Mouse (Mus musculus): Measurements from ENCODE around the gene Afap1l2. TPM values are rescaled to one million over a fixed set of nuclear protein-coding genes. Genes with fewer than 3 reads are reported as not detected.

Afap1l2 gene
- total and polyA plus RNA-seq, 2 experiments from 2014 or later, result 12.3 to 20.8 TPM

DNA sequence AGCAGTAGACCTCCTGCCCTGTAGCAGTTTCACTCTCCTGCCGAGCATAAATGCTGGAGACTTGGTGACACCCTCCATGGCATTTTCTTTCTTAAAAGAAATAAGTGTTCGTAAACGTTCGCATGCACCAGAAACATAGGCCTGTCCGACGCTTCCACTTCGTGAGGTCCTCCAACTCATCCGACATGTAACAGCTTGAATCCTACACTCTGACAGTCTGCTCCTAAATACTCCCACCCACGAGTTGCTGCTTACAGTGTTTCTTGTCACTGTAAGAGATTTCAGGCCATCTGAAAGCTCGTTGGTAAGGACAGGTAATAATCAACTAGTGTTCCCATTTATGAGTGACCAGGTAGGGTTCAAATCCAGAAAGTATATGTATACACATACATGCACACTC, 120.1 kb downstream of the Afap1l2 start:
- Histone ChIP-seq H3K4me3 (ENCODE audit: low read length) (no peak overlapping the region), H3K4me2 (ENCODE audit: low read depth, low read length) (no peak overlapping the region), H3K9me3 (ENCODE audit: low read length) (no peaks in the 10 kb centered on the region), H3K9ac (replicated peaks; ENCODE audit: low read length) (no peak overlapping the region), H3K27ac (no peak overlapping the region), H3K27me3 (ENCODE audit: insufficient read depth, low read length) (no peaks in the 10 kb centered on the region), H3K4me1 (ENCODE audit: insufficient read depth, low read length) (no peaks in the 10 kb centered on the region), H3K36me3 (ENCODE audit: insufficient read depth, low read length) (no peaks in the 10 kb centered on the region)
- WGBS, result 84% methylated on average over 10 of the region's 10 CpGs
- ATAC-seq, result no peak
- DNase-seq (ENCODE audit: low spot score), result no peak
- TF ChIP-seq CTCF (IDR thresholded peaks at IDR 0.05; ENCODE audit: low read depth), result no peak

DNA sequence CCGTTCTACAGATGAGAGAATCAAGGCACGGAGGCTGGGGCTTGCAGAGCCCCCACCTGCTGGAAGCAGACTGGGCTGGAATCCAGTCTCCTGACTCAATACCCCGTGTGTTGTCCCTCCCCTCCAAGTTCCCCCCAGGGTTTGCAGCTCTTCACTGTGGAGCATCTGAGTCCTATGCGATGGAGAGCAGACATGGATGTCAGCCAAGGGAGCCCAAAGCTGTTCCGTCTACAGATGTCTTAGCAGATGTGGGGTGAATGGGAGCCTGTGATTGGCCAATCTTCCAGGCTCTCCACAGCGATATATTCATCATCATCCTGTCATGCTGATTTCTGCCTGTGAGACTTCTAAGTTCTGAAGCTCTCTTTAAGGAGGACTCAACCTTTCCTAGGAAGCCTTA, 130.7 kb downstream of the Afap1l2 start:
- DNase-seq (ENCODE audit: low spot score) (peak; percentile 39), ATAC-seq (peak; percentile 51; the same call in 1 of the 2 replicates)
- Histone ChIP-seq H3K27ac (no peak overlapping the region), H3K9me3 (ENCODE audit: low read length) (no peaks in the 10 kb centered on the region), H3K4me2 (ENCODE audit: low read depth, low read length) (no peak overlapping the region), H3K4me1 (ENCODE audit: insufficient read depth, low read length) (peaks cover 6% of the 10 kb centered on the region; the same call in 1 of the 2 replicates), H3K9ac (replicated peaks; ENCODE audit: low read length) (no peak overlapping the region), H3K4me3 (ENCODE audit: low read length) (no peak overlapping the region), H3K36me3 (ENCODE audit: insufficient read depth, low read length) (no peaks in the 10 kb centered on the region), H3K27me3 (ENCODE audit: insufficient read depth, low read length) (peaks cover 31% of the 10 kb centered on the region)
- TF ChIP-seq CTCF (IDR thresholded peaks at IDR 0.05; ENCODE audit: low read depth), result no peak
- WGBS, result 47% methylated on average over 6 of the region's 6 CpGs

DNA sequence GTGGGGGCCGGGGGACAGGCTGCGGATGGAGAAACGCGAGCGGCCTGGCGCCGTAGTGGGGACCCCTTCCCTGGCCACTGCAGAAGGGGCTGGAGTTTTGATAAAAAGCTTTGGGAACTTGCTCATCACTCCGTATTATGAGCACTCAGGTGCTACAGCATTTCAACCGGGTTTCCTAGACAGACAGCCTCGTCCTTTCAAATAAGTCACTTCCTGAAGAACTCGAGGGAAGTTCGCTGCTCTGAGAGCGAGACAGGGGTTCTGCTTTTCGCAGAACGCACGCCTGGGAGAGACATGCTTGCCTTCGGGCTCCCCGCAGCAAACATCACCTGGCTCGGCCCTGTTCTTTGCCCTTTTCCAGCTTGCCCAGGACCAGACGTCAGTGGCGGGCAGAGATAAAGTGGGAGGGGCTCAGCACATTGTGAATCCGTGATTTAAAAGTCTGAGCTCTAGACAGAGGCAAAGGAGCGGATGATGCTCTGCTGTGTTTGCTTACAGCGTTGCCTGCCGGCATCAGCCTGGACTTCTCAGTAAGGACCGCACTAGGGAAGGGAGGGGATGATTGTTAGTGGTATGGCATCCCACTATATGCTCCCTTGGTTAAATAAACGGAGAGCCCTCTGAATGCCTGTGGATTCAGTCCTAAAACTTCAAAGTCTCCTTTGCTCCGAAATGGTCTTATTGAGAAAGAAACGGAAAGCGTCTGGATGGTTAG, 133.3 kb downstream of the Afap1l2 start:
- Histone ChIP-seq H3K9ac (replicated peaks; ENCODE audit: low read length) (0 out of 2 replicates have a peak overlapping the region, but pooled peaks have one; percentile 21), H3K4me2 (ENCODE audit: low read depth, low read length) (peak overlapping the region; percentile 95), H3K27ac (no peak overlapping the region), H3K36me3 (ENCODE audit: insufficient read depth, low read length) (no peaks in the 10 kb centered on the region), H3K4me3 (ENCODE audit: low read length) (peak overlapping the region; percentile 51), H3K4me1 (ENCODE audit: insufficient read depth, low read length) (peaks cover 6% of the 10 kb centered on the region; the same call in 1 of the 2 replicates), H3K27me3 (ENCODE audit: insufficient read depth, low read length) (peaks cover 34% of the 10 kb centered on the region), H3K9me3 (ENCODE audit: low read length) (no peaks in the 10 kb centered on the region)
- no peak for TF ChIP-seq CTCF (IDR thresholded peaks at IDR 0.05; ENCODE audit: low read depth)
- 10% methylated on average over 30 of the region's 30 CpGs for WGBS
- ATAC-seq (no peak), DNase-seq (ENCODE audit: low spot score) (peak; percentile 6)

DNA sequence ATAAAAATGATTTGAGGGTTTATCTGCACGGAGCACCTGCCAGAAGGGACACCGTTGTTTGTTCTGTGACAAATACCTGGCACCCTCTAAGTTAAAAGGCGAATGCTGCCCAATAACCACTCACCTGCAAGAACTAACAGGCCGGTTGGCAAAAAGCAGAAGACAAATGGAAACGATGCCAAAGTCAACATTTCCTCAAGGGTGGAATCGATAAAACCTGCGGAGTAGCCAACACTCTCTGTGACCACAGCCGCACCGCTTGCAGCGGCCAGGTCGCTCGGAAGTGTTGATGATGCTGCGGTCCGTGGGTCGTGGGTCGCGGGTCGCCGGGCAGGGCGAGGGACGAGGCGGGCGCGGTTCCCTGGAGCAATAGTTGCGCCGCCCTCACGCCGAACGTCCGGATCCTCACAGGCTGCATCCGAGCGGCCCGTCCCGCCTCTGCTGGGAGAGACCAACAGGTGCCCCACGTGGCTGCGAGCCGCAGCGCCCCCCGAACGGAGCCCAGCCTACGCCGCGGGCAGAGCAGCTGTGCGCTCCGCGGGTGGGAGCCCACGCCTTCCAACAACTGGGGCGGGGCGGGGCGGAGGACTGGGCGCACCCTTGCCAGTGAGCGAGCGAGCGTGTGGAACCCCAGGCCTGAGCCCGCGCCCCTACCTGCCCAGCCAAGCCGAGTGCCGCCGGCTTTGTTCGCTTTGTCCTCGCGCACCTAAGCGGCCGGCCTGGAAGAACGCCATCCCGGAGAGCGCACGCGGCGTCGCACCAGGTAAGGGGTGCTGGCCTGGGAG, 134.0 kb downstream of the Afap1l2 start, which contains the start of gene Vwa2:
Gene Vwa2 (plus strand): TSS at position 434 of the 785 bp plus-strand sequence.
- TF ChIP-seq CTCF (IDR thresholded peaks at IDR 0.05; ENCODE audit: low read depth), result no peak
- peaks cover 6% of the 10 kb centered on the region; the same call in 1 of the 2 replicates for H3K4me1 ChIP-seq (ENCODE audit: insufficient read depth, low read length)
- peak; percentile 12 for DNase-seq (ENCODE audit: low spot score)
- H3K9me3 ChIP-seq (ENCODE audit: low read length), result no peaks in the 10 kb centered on the region
- H3K36me3 ChIP-seq (ENCODE audit: insufficient read depth, low read length), result no peaks in the 10 kb centered on the region
- H3K4me2 ChIP-seq (ENCODE audit: low read depth, low read length), result peak within 1 kb of the TSS; percentile 95
- H3K27me3 ChIP-seq (ENCODE audit: insufficient read depth, low read length), result peaks cover 34% of the 10 kb centered on the region
- H3K9ac ChIP-seq (replicated peaks; ENCODE audit: low read length), result 0 out of 2 replicates have a peak within 1 kb of the TSS, but pooled peaks have one; percentile 21
- H3K4me3 ChIP-seq (ENCODE audit: low read length), result peak within 1 kb of the TSS; percentile 51
- ATAC-seq, result peak; percentile 21; the same call in 1 of the 2 replicates
- no peak within 1 kb of the TSS for H3K27ac ChIP-seq
- 2% methylated on average over 71 of the region's 71 CpGs for WGBS

DNA sequence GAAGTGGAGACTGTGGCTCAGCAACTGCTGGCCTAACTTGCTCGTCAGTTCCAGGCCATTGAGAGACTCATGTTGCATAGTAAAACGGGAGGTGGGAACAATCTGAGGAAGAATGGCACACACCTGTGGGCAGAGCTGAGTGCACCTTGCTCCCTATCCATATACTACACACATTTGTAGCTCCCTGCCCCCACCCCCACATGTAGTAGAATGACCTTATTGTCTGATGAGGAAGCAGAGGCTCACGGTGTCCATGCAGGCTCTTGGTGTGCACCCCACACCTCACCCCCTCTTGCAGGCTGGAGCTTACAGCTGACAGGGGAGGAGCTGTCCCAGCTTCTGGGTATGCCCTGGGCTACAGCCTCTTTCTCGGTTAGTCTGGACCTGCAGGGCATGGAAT, 140.3 kb downstream of the Afap1l2 start:
- DNase-seq (ENCODE audit: low spot score), result no peak
- Histone ChIP-seq H3K4me3 (ENCODE audit: low read length) (no peak overlapping the region), H3K4me1 (ENCODE audit: insufficient read depth, low read length) (no peaks in the 10 kb centered on the region), H3K27ac (no peak overlapping the region), H3K27me3 (ENCODE audit: insufficient read depth, low read length) (peaks cover 6% of the 10 kb centered on the region; the same call in 1 of the 2 replicates), H3K9ac (replicated peaks; ENCODE audit: low read length) (no peak overlapping the region), H3K36me3 (ENCODE audit: insufficient read depth, low read length) (no peaks in the 10 kb centered on the region), H3K9me3 (ENCODE audit: low read length) (no peaks in the 10 kb centered on the region), H3K4me2 (ENCODE audit: low read depth, low read length) (no peak overlapping the region)
- no peak for ATAC-seq
- TF ChIP-seq CTCF (IDR thresholded peaks at IDR 0.05; ENCODE audit: low read depth), result no peak
- WGBS, result 71% methylated on average over 4 of the region's 4 CpGs

Other genes with a start within 250 kb of the Afap1l2 start
- gene Ccdc186, start 186.0 kb downstream of the Afap1l2 start, total RNA-seq (2014; rRNA removed), result 11.7 and 12.4 TPM in 2 replicates
- gene Ccdc186, start 186.0 kb downstream of the Afap1l2 start, polyA plus RNA-seq (2015; fragmentation: Nextera tagmentation; extraction: Ambion mirVana), result 21.7 and 22.7 TPM in 2 replicates
- gene Tdrd1, start 182.0 kb downstream of the Afap1l2 start, total RNA-seq (2014; rRNA removed), result 0.94 and 1.0 TPM in 2 replicates
- gene Tdrd1, start 182.0 kb downstream of the Afap1l2 start, polyA plus RNA-seq (2015; fragmentation: Nextera tagmentation; extraction: Ambion mirVana), result 0.68 and 0.81 TPM in 2 replicates
- gene Vwa2, start 134.0 kb downstream of the Afap1l2 start, total RNA-seq (2014; rRNA removed), result 0.79 and 1.6 TPM in 2 replicates
- 0.47 and 0.64 TPM in 2 replicates for gene Vwa2, start 134.0 kb downstream of the Afap1l2 start, polyA plus RNA-seq (2015; fragmentation: Nextera tagmentation; extraction: Ambion mirVana)

Data from hindbrain, postnatal 0 days (tissue).